Mouse (Mus musculus) midbrain, embryonic 12.5 days (tissue): Measurements from ENCODE around the gene Aff3. TPM values are rescaled to one million over a fixed set of nuclear protein-coding genes. Genes with fewer than 3 reads are reported as not detected.

ENCODE experiments used
- ATAC-seq: fragments of 200-750 bp; cut with Nextera tagmentation; 2 replicates; pipeline ENCODE4 v1.8.0; 2017; ENCODE audit warnings: low read depth, moderate TSS enrichment, moderate library complexity; ENCODE audit not compliant: low FRiP score
- H3K27ac ChIP-seq: fragments of 300-500 bp; sonication (generic); replicated peaks from 2 replicates; pipeline ENCODE4 v1.5.1; 2016; ENCODE audit warnings: mild to moderate bottlenecking
- H3K27me3 ChIP-seq: fragments of 300-500 bp; sonication (generic); 2 replicates; pipeline ENCODE4 v1.6.1; 2016; ENCODE audit warnings: mild to moderate bottlenecking
- H3K36me3 ChIP-seq: fragments of 300-500 bp; sonication (generic); 2 replicates; pipeline ENCODE4 v1.6.1; 2016
- H3K4me1 ChIP-seq: fragments of 300-500 bp; sonication (generic); 2 replicates; pipeline ENCODE4 v1.6.1; 2016
- H3K4me2 ChIP-seq: fragments of 300-500 bp; sonication (generic); replicated peaks from 2 replicates; pipeline ENCODE4 v1.6.1; 2016; ENCODE audit warnings: mild to moderate bottlenecking, moderate library complexity
- H3K4me3 ChIP-seq: fragments of 300-500 bp; sonication (generic); 2 replicates; pipeline ENCODE4 v1.5.1; 2016; ENCODE audit warnings: mild to moderate bottlenecking
- H3K9ac ChIP-seq: fragments of 300-500 bp; sonication (generic); replicated peaks from 2 replicates; pipeline ENCODE4 v1.6.1; 2016; ENCODE audit warnings: mild to moderate bottlenecking, moderate library complexity
- H3K9me3 ChIP-seq: fragments of 300-500 bp; sonication (generic); 2 replicates; pipeline ENCODE4 v1.6.1; 2016; ENCODE audit warnings: mild to moderate bottlenecking
- WGBS: fragments of 180-500 bp; shearing (Covaris S2); methylation state at CpG from one replicate; pipeline ENCODE4 v1.1.7; 2016; 5-methylcytosine and 5-hydroxymethylcytosine counted together
- polyA plus RNA-seq: library from polyadenylated mRNA; unstranded; fragments of >200 nt; fragmentation: Nextera tagmentation; extraction: Ambion mirVana; gene quantifications from 2 replicates; pipeline ENCODE4 v1.2.1, GENCODE M21; 2016

The Aff3 gene
- polyA plus RNA-seq, 1 experiment from 2014 or later, result 25.4 TPM

GRCm38 (mm10) chr1:38358797-38359349 is 305.9 kb downstream of the Aff3 start:
- Histone ChIP-seq H3K4me2 (no peak overlapping the region), H3K4me1 (peaks cover 3% of the 10 kb centered on the region; the same call in 1 of the 2 replicates), H3K36me3 (no peaks in the 10 kb centered on the region), H3K27ac (0 out of 2 replicates have a peak overlapping the region, but pooled peaks have one; percentile 6), H3K9me3 (no peaks in the 10 kb centered on the region), H3K4me3 (no peak overlapping the region), H3K9ac (no peak overlapping the region), H3K27me3 (no peaks in the 10 kb centered on the region)
- WGBS, result 93% methylated on average over 26 of the region's 26 CpGs
- no peak for ATAC-seq

GRCm38 (mm10) chr1:38357933-38358796 is 306.6 kb downstream of the Aff3 start:
- H3K9me3 ChIP-seq, result no peaks in the 10 kb centered on the region
- H3K4me3 ChIP-seq, result no peak overlapping the region
- H3K27me3 ChIP-seq, result no peaks in the 10 kb centered on the region
- no peaks in the 10 kb centered on the region for H3K4me1 ChIP-seq
- WGBS, result 80% methylated on average over 10 of the region's 10 CpGs
- ATAC-seq, result no peak
- no peaks in the 10 kb centered on the region for H3K36me3 ChIP-seq
- H3K9ac ChIP-seq, result no peak overlapping the region
- 0 out of 2 replicates have a peak overlapping the region, but pooled peaks have one; percentile 6 for H3K27ac ChIP-seq
- H3K4me2 ChIP-seq, result no peak overlapping the region

- Histone ChIP-seq H3K27me3 (no peaks in the 10 kb centered on the region), H3K4me2 (no peak overlapping the region), H3K9ac (no peak overlapping the region), H3K9me3 (no peaks in the 10 kb centered on the region), H3K4me1 (no peaks in the 10 kb centered on the region), H3K27ac (no peak overlapping the region), H3K36me3 (no peaks in the 10 kb centered on the region), H3K4me3 (no peak overlapping the region)
- WGBS, result 91% methylated on average over 4 of the region's 4 CpGs
- no peak for ATAC-seq
Measured at GRCm38 (mm10) chr1:38354585-38354984, 310.2 kb downstream of the Aff3 start.

- Histone ChIP-seq H3K4me3 (no peak overlapping the region), H3K36me3 (no peaks in the 10 kb centered on the region), H3K9me3 (no peaks in the 10 kb centered on the region), H3K27ac (no peak overlapping the region), H3K4me1 (no peaks in the 10 kb centered on the region), H3K27me3 (no peaks in the 10 kb centered on the region), H3K4me2 (no peak overlapping the region), H3K9ac (no peak overlapping the region)
- WGBS, result 87% methylated on average over 4 of the region's 4 CpGs
- ATAC-seq, result no peak
Measured at GRCm38 (mm10) chr1:38347346-38347745, 317.4 kb downstream of the Aff3 start.

DNA sequence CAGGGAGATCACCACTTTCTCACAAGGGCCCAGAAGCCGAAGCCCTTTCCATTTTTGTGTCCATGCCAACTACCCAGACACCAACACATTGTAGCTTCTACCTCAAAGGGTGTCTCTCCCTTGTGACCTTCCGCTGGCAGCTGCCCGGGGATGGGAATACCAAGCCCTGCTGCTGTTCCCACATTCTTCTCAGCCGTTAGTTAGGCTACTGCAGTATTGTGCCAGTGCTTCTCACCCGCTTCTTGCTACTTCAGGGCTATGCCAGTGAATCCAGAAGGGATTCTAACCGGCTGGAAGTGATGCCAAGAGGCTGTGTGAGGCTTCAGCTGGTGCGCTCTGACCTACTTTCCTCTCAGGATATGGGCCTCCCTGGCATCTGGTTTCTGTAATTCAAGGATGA is 330.5 kb downstream of the Aff3 start:
- Histone ChIP-seq H3K4me3 (no peak overlapping the region), H3K9me3 (no peaks in the 10 kb centered on the region), H3K27me3 (no peaks in the 10 kb centered on the region), H3K4me2 (no peak overlapping the region), H3K9ac (no peak overlapping the region), H3K4me1 (peaks cover 11% of the 10 kb centered on the region), H3K36me3 (no peaks in the 10 kb centered on the region), H3K27ac (no peak overlapping the region)
- ATAC-seq, result no peak
- 89% methylated on average over 7 of the region's 7 CpGs for WGBS

GRCm38 (mm10) chr1:38332919-38333318 is 331.8 kb downstream of the Aff3 start:
- Histone ChIP-seq H3K9me3 (no peaks in the 10 kb centered on the region), H3K36me3 (no peaks in the 10 kb centered on the region), H3K27ac (no peak overlapping the region), H3K27me3 (no peaks in the 10 kb centered on the region), H3K4me3 (no peak overlapping the region), H3K4me1 (peaks cover 11% of the 10 kb centered on the region), H3K9ac (no peak overlapping the region), H3K4me2 (no peak overlapping the region)
- no peak for ATAC-seq
- 85% methylated on average over 5 of the region's 5 CpGs for WGBS

- Histone ChIP-seq H3K9me3 (no peaks in the 10 kb centered on the region), H3K36me3 (no peaks in the 10 kb centered on the region), H3K4me3 (no peak overlapping the region), H3K9ac (no peak overlapping the region), H3K27ac (no peak overlapping the region), H3K27me3 (no peaks in the 10 kb centered on the region), H3K4me2 (no peak overlapping the region), H3K4me1 (peaks cover 8% of the 10 kb centered on the region)
- ATAC-seq, result no peak
- WGBS, result 78% methylated on average over 5 of the region's 5 CpGs
Measured at GRCm38 (mm10) chr1:38324206-38324605, 340.5 kb downstream of the Aff3 start.

DNA sequence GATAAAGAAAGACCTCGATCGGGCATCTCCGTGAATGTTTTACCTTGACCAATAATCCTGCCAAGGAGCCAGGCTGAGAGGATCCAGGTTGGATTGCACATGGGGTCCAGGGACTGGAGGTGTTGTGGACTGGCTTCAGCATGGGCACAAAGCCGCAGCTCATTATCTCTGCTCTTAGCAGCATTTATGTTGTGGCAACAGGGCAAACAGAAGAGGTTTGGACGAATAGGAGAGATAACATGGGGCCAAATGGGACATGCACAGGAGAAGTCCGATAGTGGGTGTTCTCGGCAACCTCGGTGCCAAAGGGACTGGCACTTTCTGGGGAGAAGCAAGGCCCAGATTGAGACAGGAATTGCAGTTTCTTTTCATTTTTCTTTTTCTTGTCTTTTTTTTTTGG is 342.9 kb downstream of the Aff3 start:
- peaks cover 8% of the 10 kb centered on the region for H3K4me1 ChIP-seq
- no peaks in the 10 kb centered on the region for H3K9me3 ChIP-seq
- no peak overlapping the region for H3K27ac ChIP-seq
- WGBS, result 94% methylated on average over 8 of the region's 8 CpGs
- H3K36me3 ChIP-seq, result no peaks in the 10 kb centered on the region
- H3K4me3 ChIP-seq, result no peak overlapping the region
- H3K4me2 ChIP-seq, result no peak overlapping the region
- H3K9ac ChIP-seq, result no peak overlapping the region
- no peaks in the 10 kb centered on the region for H3K27me3 ChIP-seq
- ATAC-seq, result no peak

- Histone ChIP-seq H3K27me3 (no peaks in the 10 kb centered on the region), H3K4me1 (peaks cover 8% of the 10 kb centered on the region), H3K4me2 (no peak overlapping the region), H3K9ac (no peak overlapping the region), H3K9me3 (no peaks in the 10 kb centered on the region), H3K36me3 (no peaks in the 10 kb centered on the region), H3K4me3 (no peak overlapping the region), H3K27ac (no peak overlapping the region)
- no peak for ATAC-seq
- WGBS, result 90% methylated on average over 2 of the region's 2 CpGs
Measured at GRCm38 (mm10) chr1:38320971-38321305, 343.8 kb downstream of the Aff3 start.

- Histone ChIP-seq H3K4me1 (peaks cover 8% of the 10 kb centered on the region), H3K36me3 (no peaks in the 10 kb centered on the region)
Measured at GRCm38 (mm10) chr1:38320126-38320970, 344.4 kb downstream of the Aff3 start.

GRCm38 (mm10) chr1:38318614-38319013 is 346.1 kb downstream of the Aff3 start:
- no peak overlapping the region for H3K27ac ChIP-seq
- H3K9ac ChIP-seq, result no peak overlapping the region
- no peak for ATAC-seq
- H3K4me3 ChIP-seq, result no peak overlapping the region
- H3K36me3 ChIP-seq, result no peaks in the 10 kb centered on the region
- no peaks in the 10 kb centered on the region for H3K27me3 ChIP-seq
- H3K4me2 ChIP-seq, result no peak overlapping the region
- H3K4me1 ChIP-seq, result peaks cover 8% of the 10 kb centered on the region
- no peaks in the 10 kb centered on the region for H3K9me3 ChIP-seq
- 90% methylated on average over 2 of the region's 2 CpGs for WGBS

More at GRCm38 (mm10) chr1:38320126-38320970, 344.4 kb downstream of the Aff3 start:
- no peaks in the 10 kb centered on the region for H3K27me3 ChIP-seq
- ATAC-seq, result no peak
- no peak overlapping the region for H3K4me3 ChIP-seq
- H3K9me3 ChIP-seq, result no peaks in the 10 kb centered on the region
- no peak overlapping the region for H3K4me2 ChIP-seq
- H3K27ac ChIP-seq, result no peak overlapping the region
- WGBS, result 67% methylated on average over 16 of the region's 16 CpGs
- H3K9ac ChIP-seq, result no peak overlapping the region

DNA sequence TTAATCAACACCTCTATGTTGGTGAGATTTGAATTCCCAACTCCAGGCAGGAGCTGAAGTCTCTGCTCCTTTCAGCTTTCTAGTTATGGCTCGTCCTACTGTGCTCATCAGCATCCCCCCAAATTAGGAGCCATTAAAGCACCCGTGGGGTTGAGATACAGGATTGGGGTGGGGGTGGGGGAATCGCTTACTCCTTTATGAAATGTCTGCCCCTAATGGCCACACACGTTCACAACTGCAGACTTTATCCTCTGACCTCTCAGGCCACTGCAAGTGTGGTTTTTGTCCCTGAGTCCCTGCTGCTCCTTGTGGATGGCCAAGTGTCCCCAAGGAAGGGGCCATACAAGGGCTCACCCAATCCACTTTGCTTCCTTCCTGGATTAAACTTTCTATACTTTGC is 348.8 kb downstream of the Aff3 start:
- no peak overlapping the region for H3K9ac ChIP-seq
- no peaks in the 10 kb centered on the region for H3K9me3 ChIP-seq
- H3K4me3 ChIP-seq, result no peak overlapping the region
- no peak overlapping the region for H3K4me2 ChIP-seq
- ATAC-seq, result no peak
- 76% methylated on average over 4 of the region's 4 CpGs for WGBS
- no peaks in the 10 kb centered on the region for H3K36me3 ChIP-seq
- H3K27ac ChIP-seq, result no peak overlapping the region
- H3K27me3 ChIP-seq, result no peaks in the 10 kb centered on the region
- peaks cover 8% of the 10 kb centered on the region for H3K4me1 ChIP-seq
